Mouse (Mus musculus): ENCODE results near the gene Arhgef7. TPM values are rescaled to one million over a fixed set of nuclear protein-coding genes. Genes with fewer than 3 reads are reported as not detected.
A peak's percentile ranks its signal among the peaks of the same experiment; 100 is the strongest.

Gene Arhgef7
- polyA plus RNA-seq, 1 experiment from 2014 or later: 27.7 TPM

DNA sequence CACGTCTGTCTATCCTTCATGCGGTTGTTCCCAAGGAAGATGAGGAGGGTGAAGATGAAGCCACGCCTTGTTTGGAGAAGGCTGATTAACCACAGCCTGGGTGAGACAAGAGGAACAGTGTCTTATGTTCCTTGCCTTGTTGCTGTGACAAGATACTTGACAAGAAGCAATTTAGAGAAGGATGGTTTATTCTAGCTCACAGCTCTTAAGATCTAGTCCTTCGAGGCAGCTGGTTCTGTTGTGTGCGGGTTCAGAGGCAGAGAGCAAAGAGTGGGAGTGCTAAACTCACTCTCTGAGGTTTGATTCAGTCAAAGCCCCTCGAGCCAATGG lies 26.5 kb upstream of the Arhgef7 start, which contains the start of gene 1700016D06Rik:
1700016D06Rik (minus strand) TSS at position 31 of the 330 bp plus-strand sequence.
- H3K27ac ChIP-seq: no peak within 1 kb of the TSS
- H3K4me1 ChIP-seq (replicated peaks): 0 out of 2 replicates have a peak, but pooled peaks cover 4% of the 10 kb centered on the region
- no peaks in the 10 kb centered on the region for H3K36me3 ChIP-seq
- WGBS: 50% methylated on average over 6 of the region's 6 CpGs
- H3K9me3 ChIP-seq: no peaks in the 10 kb centered on the region
- peak within 1 kb of the TSS; percentile 16; the same call in 1 of the 2 replicates for H3K9ac ChIP-seq
- H3K4me3 ChIP-seq (replicated peaks): no peak within 1 kb of the TSS
- no peaks in the 10 kb centered on the region for H3K27me3 ChIP-seq (replicated peaks)
- H3K4me2 ChIP-seq (replicated peaks): peak within 1 kb of the TSS; percentile 50
- no peak for ATAC-seq

DNA sequence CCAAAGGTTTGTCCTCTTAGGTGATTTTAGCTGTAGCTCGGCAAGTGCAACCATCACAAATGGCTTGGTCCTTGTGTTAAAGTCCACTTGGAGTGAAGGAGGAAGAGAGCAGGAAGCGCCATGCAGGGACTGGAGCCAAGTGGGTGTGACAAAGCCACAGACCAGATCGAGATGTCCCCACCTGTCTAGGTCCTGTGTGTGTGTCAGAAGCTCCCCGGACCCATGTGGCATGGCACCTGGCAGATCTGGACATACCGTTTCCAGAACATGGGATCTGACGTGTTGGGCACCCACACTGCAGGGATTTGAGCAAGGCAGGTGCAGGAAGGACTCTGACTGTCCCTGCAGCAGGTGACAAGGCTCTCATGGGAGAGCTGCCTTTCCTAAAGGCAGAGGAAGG lies 26.1 kb upstream of the Arhgef7 start:
- peak; percentile 52 for ATAC-seq
- H3K27me3 ChIP-seq (replicated peaks): no peaks in the 10 kb centered on the region
- H3K4me3 ChIP-seq (replicated peaks): no peak overlapping the region
- no peak overlapping the region for H3K4me2 ChIP-seq (replicated peaks)
- H3K36me3 ChIP-seq: no peaks in the 10 kb centered on the region
- no peak overlapping the region for H3K27ac ChIP-seq
- H3K4me1 ChIP-seq (replicated peaks): 0 out of 2 replicates have a peak, but pooled peaks cover 4% of the 10 kb centered on the region
- no peak overlapping the region for H3K9ac ChIP-seq
- WGBS: 68% methylated on average over 6 of the region's 6 CpGs
- H3K9me3 ChIP-seq: no peaks in the 10 kb centered on the region

GRCm38 (mm10) chr8:11703789-11704188 lies 23.7 kb upstream of the Arhgef7 start:
- no peak for ATAC-seq
- Histone ChIP-seq H3K36me3 (no peaks in the 10 kb centered on the region), H3K4me1 (replicated peaks) (peaks cover 14% of the 10 kb centered on the region; the same call in 1 of the 2 replicates), H3K9ac (no peak overlapping the region), H3K4me3 (replicated peaks) (no peak overlapping the region), H3K4me2 (replicated peaks) (no peak overlapping the region), H3K27me3 (replicated peaks) (no peaks in the 10 kb centered on the region), H3K9me3 (no peaks in the 10 kb centered on the region), H3K27ac (no peak overlapping the region)
- WGBS: 85% methylated on average over 5 of the region's 5 CpGs

GRCm38 (mm10) chr8:11704716-11705420 lies 22.7 kb upstream of the Arhgef7 start:
- H3K4me1 ChIP-seq (replicated peaks): peaks cover 21% of the 10 kb centered on the region; the same call in 1 of the 2 replicates
- no peak overlapping the region for H3K27ac ChIP-seq
- H3K9me3 ChIP-seq: no peaks in the 10 kb centered on the region
- no peak overlapping the region for H3K9ac ChIP-seq
- H3K4me2 ChIP-seq (replicated peaks): no peak overlapping the region
- H3K27me3 ChIP-seq (replicated peaks): no peaks in the 10 kb centered on the region
- ATAC-seq: no peak
- no peaks in the 10 kb centered on the region for H3K36me3 ChIP-seq
- no peak overlapping the region for H3K4me3 ChIP-seq (replicated peaks)
- WGBS: 72% methylated on average over 6 of the region's 6 CpGs

DNA sequence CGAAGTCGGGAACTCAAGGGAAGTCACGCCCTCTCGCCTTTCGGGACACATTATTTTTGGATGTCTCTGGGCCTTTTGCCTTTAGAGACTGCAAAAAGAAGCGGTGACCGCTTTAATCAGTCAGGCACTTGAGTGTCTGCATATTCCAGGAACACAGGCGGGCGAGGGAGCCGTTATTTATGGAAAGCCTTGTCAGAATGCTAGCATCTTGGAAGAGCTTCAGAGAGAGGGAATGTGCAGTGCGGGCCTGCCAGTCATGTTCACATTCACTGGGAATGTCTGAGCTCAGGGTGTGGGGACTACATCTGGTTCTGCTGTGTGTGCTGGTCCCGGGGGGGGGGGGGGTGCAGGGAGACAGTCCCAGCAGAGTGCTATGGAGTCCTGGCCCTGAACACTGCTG lies 21.7 kb upstream of the Arhgef7 start:
- no peaks in the 10 kb centered on the region for H3K27me3 ChIP-seq (replicated peaks)
- peak overlapping the region; percentile 42; the same call in 1 of the 2 replicates for H3K27ac ChIP-seq
- H3K9me3 ChIP-seq: no peaks in the 10 kb centered on the region
- no peak overlapping the region for H3K9ac ChIP-seq
- H3K36me3 ChIP-seq: no peaks in the 10 kb centered on the region
- no peak for ATAC-seq
- no peak overlapping the region for H3K4me2 ChIP-seq (replicated peaks)
- H3K4me1 ChIP-seq (replicated peaks): peaks cover 20% of the 10 kb centered on the region; the same call in 1 of the 2 replicates
- 64% methylated on average over 12 of the region's 12 CpGs for WGBS
- H3K4me3 ChIP-seq (replicated peaks): no peak overlapping the region

- H3K36me3 ChIP-seq: no peaks in the 10 kb centered on the region
Measured at GRCm38 (mm10) chr8:11707701-11708100, 19.8 kb upstream of the Arhgef7 start.

GRCm38 (mm10) chr8:11708815-11709214 lies 18.7 kb upstream of the Arhgef7 start:
- 39% methylated on average over 2 of the region's 2 CpGs for WGBS
- peak overlapping the region; percentile 11; the same call in 1 of the 2 replicates for H3K27ac ChIP-seq
- peak; percentile 72 for ATAC-seq

More at GRCm38 (mm10) chr8:11707701-11708100, 19.8 kb upstream of the Arhgef7 start:
- no peak overlapping the region for H3K27ac ChIP-seq
- no peaks in the 10 kb centered on the region for H3K9me3 ChIP-seq
- H3K4me3 ChIP-seq (replicated peaks): no peak overlapping the region
- H3K9ac ChIP-seq: no peak overlapping the region
- H3K27me3 ChIP-seq (replicated peaks): no peaks in the 10 kb centered on the region
- H3K4me2 ChIP-seq (replicated peaks): no peak overlapping the region
- WGBS: 47% methylated on average over 3 of the region's 3 CpGs
- ATAC-seq: no peak
- peaks cover 24% of the 10 kb centered on the region; the same call in 1 of the 2 replicates for H3K4me1 ChIP-seq (replicated peaks)

GRCm38 (mm10) chr8:11709542-11709941 lies 18.0 kb upstream of the Arhgef7 start:
- Histone ChIP-seq H3K4me3 (replicated peaks) (no peak overlapping the region), H3K9me3 (no peaks in the 10 kb centered on the region), H3K4me2 (replicated peaks) (no peak overlapping the region), H3K27ac (no peak overlapping the region), H3K36me3 (no peaks in the 10 kb centered on the region), H3K27me3 (replicated peaks) (no peaks in the 10 kb centered on the region), H3K4me1 (replicated peaks) (peaks cover 24% of the 10 kb centered on the region; the same call in 1 of the 2 replicates), H3K9ac (no peak overlapping the region)
- 80% methylated on average over 3 of the region's 3 CpGs for WGBS
- ATAC-seq: no peak

More at GRCm38 (mm10) chr8:11708815-11709214, 18.7 kb upstream of the Arhgef7 start:
- Histone ChIP-seq H3K9ac (no peak overlapping the region), H3K27me3 (replicated peaks) (no peaks in the 10 kb centered on the region), H3K4me2 (replicated peaks) (no peak overlapping the region), H3K9me3 (no peaks in the 10 kb centered on the region), H3K36me3 (no peaks in the 10 kb centered on the region), H3K4me1 (replicated peaks) (peaks cover 24% of the 10 kb centered on the region; the same call in 1 of the 2 replicates), H3K4me3 (replicated peaks) (no peak overlapping the region)

GRCm38 (mm10) chr8:11710415-11710814 lies 17.1 kb upstream of the Arhgef7 start:
- Histone ChIP-seq H3K9ac (no peak overlapping the region), H3K9me3 (no peaks in the 10 kb centered on the region), H3K4me3 (replicated peaks) (no peak overlapping the region), H3K27me3 (replicated peaks) (no peaks in the 10 kb centered on the region), H3K4me2 (replicated peaks) (peak overlapping the region; percentile 7; the same call in 1 of the 2 replicates), H3K36me3 (no peaks in the 10 kb centered on the region), H3K4me1 (replicated peaks) (peaks cover 24% of the 10 kb centered on the region; the same call in 1 of the 2 replicates), H3K27ac (peak overlapping the region; percentile 51)
- 36% methylated on average over 5 of the region's 5 CpGs for WGBS
- ATAC-seq: peak; percentile 73

GRCm38 (mm10) chr8:11712244-11712643 lies 15.3 kb upstream of the Arhgef7 start:
- no peak overlapping the region for H3K4me2 ChIP-seq (replicated peaks)
- no peaks in the 10 kb centered on the region for H3K9me3 ChIP-seq
- no peak overlapping the region for H3K9ac ChIP-seq
- peaks cover 24% of the 10 kb centered on the region; the same call in 1 of the 2 replicates for H3K4me1 ChIP-seq (replicated peaks)
- no peak overlapping the region for H3K4me3 ChIP-seq (replicated peaks)
- no peak for ATAC-seq
- 85% methylated on average over 6 of the region's 6 CpGs for WGBS
- no peaks in the 10 kb centered on the region for H3K27me3 ChIP-seq (replicated peaks)
- H3K27ac ChIP-seq: no peak overlapping the region
- H3K36me3 ChIP-seq: no peaks in the 10 kb centered on the region

DNA sequence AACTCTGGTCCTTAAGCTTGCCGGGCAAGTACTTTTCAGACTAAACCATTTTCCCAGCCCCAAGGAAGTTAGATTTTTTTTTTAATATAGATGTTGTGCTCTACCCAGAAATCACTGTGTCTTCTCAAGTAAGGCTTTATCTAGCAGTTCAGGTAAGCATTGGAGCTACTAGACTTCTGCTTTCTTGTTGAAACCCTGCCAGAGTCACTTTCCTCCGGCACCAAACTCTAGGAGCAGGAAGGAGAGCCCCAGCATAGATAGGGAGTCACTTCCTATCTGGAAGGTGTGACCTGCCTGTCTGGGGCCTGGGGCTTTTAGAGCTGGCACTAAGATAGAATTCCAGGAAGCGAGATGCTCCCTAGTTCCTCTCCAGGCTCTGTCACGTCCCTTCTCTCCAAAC lies 10.3 kb upstream of the Arhgef7 start:
- Histone ChIP-seq H3K4me3 (replicated peaks) (no peak overlapping the region), H3K4me1 (replicated peaks) (no peaks in the 10 kb centered on the region), H3K4me2 (replicated peaks) (no peak overlapping the region), H3K27ac (no peak overlapping the region), H3K9me3 (no peaks in the 10 kb centered on the region), H3K9ac (no peak overlapping the region), H3K27me3 (replicated peaks) (peaks cover 6% of the 10 kb centered on the region; the same call in 1 of the 2 replicates), H3K36me3 (no peaks in the 10 kb centered on the region)
- 63% methylated on average over 4 of the region's 4 CpGs for WGBS
- no peak for ATAC-seq

DNA sequence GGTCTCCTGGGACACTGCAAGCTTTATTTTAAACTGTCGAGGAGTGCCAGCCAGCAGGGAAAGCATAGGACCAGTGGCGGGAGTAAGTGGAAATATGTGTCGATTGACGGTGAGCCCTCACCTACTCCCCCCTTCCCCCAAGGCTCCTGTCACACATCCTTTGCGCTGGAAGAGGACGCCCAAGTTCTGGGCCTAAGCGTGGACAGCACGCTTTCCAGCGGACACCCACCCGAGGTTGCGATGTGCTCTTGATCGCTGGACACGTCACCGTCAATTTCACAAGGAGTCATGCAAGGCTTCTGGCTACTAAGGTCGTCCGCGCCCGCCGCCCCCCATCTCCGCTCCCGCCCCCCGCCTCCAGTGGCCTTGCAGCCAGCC lies 259 bp upstream of the Arhgef7 start:
- 4% methylated on average over 20 of the region's 22 CpGs for WGBS
- H3K4me1 ChIP-seq (replicated peaks): peaks cover 9% of the 10 kb centered on the region; the same call in 1 of the 2 replicates
- H3K4me3 ChIP-seq (replicated peaks): peak overlapping the region; percentile 57
- H3K27me3 ChIP-seq (replicated peaks): peaks cover 58% of the 10 kb centered on the region
- no peaks in the 10 kb centered on the region for H3K9me3 ChIP-seq
- no peaks in the 10 kb centered on the region for H3K36me3 ChIP-seq
- peak overlapping the region; percentile 55; the same call in 1 of the 2 replicates for H3K9ac ChIP-seq
- peak; percentile 29; the same call in 1 of the 2 replicates for ATAC-seq
- peak overlapping the region; percentile 97 for H3K4me2 ChIP-seq (replicated peaks)
- no peak overlapping the region for H3K27ac ChIP-seq
